ENCODE assay signal across 8 mouse cellular contexts in genomic region chr11:97114671-97115601, GRCm38 (mm10). TPM values are rescaled to one million over a fixed set of nuclear protein-coding genes. Genes with fewer than 3 reads are reported as not detected.
DNase-seq lines count a peak whose midpoint lies in the region; ATAC-seq lines count a peak whose summit lies in the region.

Gene Tbx21 (minus strand): TSS chr11:97115331.

- H3K4me3 ChIP-seq in embryonic facial prominence, embryonic 10.5 days: peak within 1 kb of the TSS; percentile 55
- peak within 1 kb of the TSS; percentile 33 for H3K4me3 ChIP-seq in limb, embryonic 11.5 days (ENCODE audit: low read depth, low read length)

- under 1% methylated on average over 87 of the region's 87 CpGs for WGBS in embryonic facial prominence, embryonic 10.5 days
- 1% methylated on average over 83 of the region's 87 CpGs for WGBS in limb, embryonic 11.5 days

- no peak within 1 kb of the TSS for H3K27ac ChIP-seq in embryonic facial prominence, embryonic 10.5 days (replicated peaks)
- no peak within 1 kb of the TSS for H3K27ac ChIP-seq in limb, embryonic 11.5 days (replicated peaks; ENCODE audit: low read depth, low read length)

- peaks cover 36% of the 10 kb centered on the region for H3K4me1 ChIP-seq in embryonic facial prominence, embryonic 10.5 days
- peaks cover 4% of the 10 kb centered on the region; the same call in 1 of the 2 replicates for H3K4me1 ChIP-seq in limb, embryonic 11.5 days (ENCODE audit: control insufficient read depth, insufficient read depth, low read length)

- peak within 1 kb of the TSS; percentile 60 for H3K4me2 ChIP-seq in limb, embryonic 11.5 days (ENCODE audit: low read depth, severe bottlenecking)

- H3K36me3 ChIP-seq in embryonic facial prominence, embryonic 10.5 days (replicated peaks): no peaks in the 10 kb centered on the region
- H3K36me3 ChIP-seq in limb, embryonic 11.5 days (ENCODE audit: control insufficient read depth, insufficient read depth, low read length): no peaks in the 10 kb centered on the region

- DNase-seq in kidney, postnatal 4 days: peak; percentile 29 to 42
- no peak for DNase-seq in kidney, adult 11 months
- DNase-seq in embryonic facial prominence, embryonic 10.5 days (ENCODE audit: low spot score): peak; percentile 65
- peak; percentile 56 for DNase-seq in limb, embryonic 11.5 days (ENCODE audit: low spot score)
- DNase-seq in left cerebral cortex, adult 11 months (ENCODE audit: low spot score): no peak
- DNase-seq in left cerebral cortex, adult 18-20 months (ENCODE audit: low spot score in 2 of 2): no peak

- H3K9ac ChIP-seq in limb, embryonic 11.5 days (ENCODE audit: low read length): peak within 1 kb of the TSS; percentile 35; the same call in 1 of the 2 replicates

- no peaks in the 10 kb centered on the region for H3K9me3 ChIP-seq in embryonic facial prominence, embryonic 10.5 days
- no peaks in the 10 kb centered on the region for H3K9me3 ChIP-seq in limb, embryonic 11.5 days (ENCODE audit: control insufficient read depth, low read length)

- H3K27me3 ChIP-seq in embryonic facial prominence, embryonic 10.5 days (replicated peaks; ENCODE audit: low read depth, poor library complexity, severe bottlenecking): peaks cover 87% of the 10 kb centered on the region
- H3K27me3 ChIP-seq in limb, embryonic 11.5 days (ENCODE audit: control insufficient read depth, insufficient read depth, low read length): peaks cover 55% of the 10 kb centered on the region

- ATAC-seq in limb, embryonic 11.5 days (ENCODE audit: insufficient number of reproducible peaks, low FRiP score, low TSS enrichment, low read depth): peak; percentile 42; the same call in 1 of the 2 replicates
- ATAC-seq in neutrophil, adult 5-6 weeks (ENCODE audit: extremely low read depth, insufficient number of reproducible peaks, low FRiP score, poor library complexity, severe bottlenecking): peak; percentile 4; the same call in 1 of the 2 replicates
- ATAC-seq in megakaryocyte progenitor cell, adult 5-6 weeks (replicated peaks; ENCODE audit: poor library complexity): no peak

RNA-seq across cellular contexts. Expression of gene Tbx21, which starts in this region (rescaled TPM):
- 0.11 and 0.17 TPM in 2 replicates for polyA plus RNA-seq in embryonic facial prominence, embryonic 10.5 days (2016; fragmentation: Nextera tagmentation; extraction: Ambion mirVana)
- not detected in 2 replicates for polyA plus RNA-seq in limb, embryonic 11.5 days (2014; fragmentation: Nextera tagmentation; extraction: Ambion mirVana)
- total RNA-seq in neutrophil, adult 5-6 weeks (2017): 1.3 and 1.4 TPM in 2 replicates
- total RNA-seq in megakaryocyte progenitor cell, adult 5-6 weeks (2015): not detected in 2 replicates
- total RNA-seq in megakaryocyte progenitor cell, adult 5-6 weeks (2017): not detected in 2 replicates
- total RNA-seq in left cerebral cortex, adult 18-20 months (2021): under 1 TPM in 1 of 2 experiments, not detected in 1; 0.21 TPM

Comparison
In these comparisons a context has a peak if more than half of its experiments do, and no peak if none do; other contexts are left out.
1. DNase-seq: peak in kidney, postnatal 4 days (2 of 2); none in kidney, adult 11 months (single experiment), left cerebral cortex, adult 11 months (single experiment) and left cerebral cortex, adult 18-20 months (0 of 2).
2. Peak in DNase-seq and H3K4me3 ChIP-seq in embryonic facial prominence, embryonic 10.5 days; RNA of the gene not detected or under 1 TPM.
3. Peak in DNase-seq, ATAC-seq, H3K4me3 ChIP-seq, H3K9ac ChIP-seq and H3K4me2 ChIP-seq in limb, embryonic 11.5 days; RNA of the gene not detected or under 1 TPM.